Mouse (Mus musculus): ENCODE results near the gene Sall4.

DNA sequence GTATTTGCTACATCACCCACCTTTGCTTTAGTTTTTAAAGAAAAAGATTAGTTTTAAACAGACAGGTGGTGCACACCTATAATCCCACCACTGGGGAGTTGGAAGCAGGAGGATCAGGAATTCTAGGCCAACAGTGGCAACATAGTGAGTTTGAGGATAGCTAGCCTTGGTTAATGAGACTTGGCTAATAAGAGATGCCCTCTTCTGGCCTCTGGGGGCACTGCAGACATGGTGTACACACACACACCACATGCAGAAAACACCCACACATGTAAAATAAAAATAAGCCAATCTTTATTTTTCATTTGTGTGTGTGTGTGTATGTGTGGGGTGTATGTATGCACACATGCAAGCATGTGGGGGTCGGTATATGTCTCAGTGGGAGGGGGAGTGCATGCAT is 28.9 kb downstream of the Sall4 start:
- TF ChIP-seq CTCF (conservative IDR thresholded peaks at IDR 0.05; ENCODE audit: insufficient read depth, insufficient read length, low read depth, low read length) (no peak), POLR2A (IDR thresholded peaks at IDR 0.05; ENCODE audit: low read depth, low read length) (no peak)
